Mouse (Mus musculus) limb, embryonic 10.5 days (tissue): Measurements from ENCODE around the gene Dnajc22. TPM values are rescaled to one million over a fixed set of nuclear protein-coding genes. Genes with fewer than 3 reads are reported as not detected.
"Not testable (repeated sequence)": the region's sequence is repeated elsewhere in the genome, so short reads cannot be mapped to it uniquely, and the experiment has no call there.

ENCODE experiments used
- DNase-seq: peaks from one replicate; pipeline ENCODE4 v3.0.0-alpha.2; 2017; ENCODE audit warnings: low spot score
- H3K27ac ChIP-seq: fragments of 300-500 bp; sonication (generic); 2 replicates; pipeline ENCODE4 v1.5.1; 2016; ENCODE audit warnings: mild to moderate bottlenecking
- H3K27me3 ChIP-seq: fragments of 300-500 bp; sonication (generic); 2 replicates; pipeline ENCODE4 v1.6.1; 2016; ENCODE audit warnings: low read depth, mild to moderate bottlenecking; ENCODE audit not compliant: poor library complexity, severe bottlenecking
- H3K36me3 ChIP-seq: fragments of 300-500 bp; sonication (generic); 2 replicates; pipeline ENCODE4 v1.6.1; 2016; ENCODE audit warnings: mild to moderate bottlenecking, moderate library complexity
- H3K4me1 ChIP-seq: fragments of 300-500 bp; sonication (generic); 2 replicates; pipeline ENCODE4 v1.6.1; 2016
- H3K4me3 ChIP-seq: fragments of 300-500 bp; sonication (generic); 2 replicates; pipeline ENCODE4 v1.5.1; 2016; ENCODE audit warnings: mild to moderate bottlenecking, moderate library complexity
- H3K9me3 ChIP-seq: fragments of 300-500 bp; sonication (generic); replicated peaks from 2 replicates; pipeline ENCODE4 v1.6.1; 2016; ENCODE audit warnings: mild to moderate bottlenecking
- WGBS: fragments of 180-500 bp; shearing (Covaris S2); methylation state at CpG from one replicate; pipeline ENCODE4 v1.1.7; 2016; 5-methylcytosine and 5-hydroxymethylcytosine counted together
- polyA plus RNA-seq: library from polyadenylated mRNA; unstranded; fragments of >200 nt; fragmentation: Nextera tagmentation; extraction: Ambion mirVana; gene quantifications from 2 replicates; pipeline ENCODE4 v1.2.1, GENCODE M21; 2016

Gene Dnajc22
- 1.4 and 2.1 TPM in 2 replicates for polyA plus RNA-seq

GRCm38 (mm10) chr15:99092870-99093269 lies at the start of gene Dnajc22:
TSS of gene Dnajc22 (plus strand) at chr15:99093170.
- Histone ChIP-seq H3K4me1 (peaks cover 58% of the 10 kb centered on the region), H3K4me3 (peak within 1 kb of the TSS; percentile 55), H3K27ac (peak within 1 kb of the TSS; percentile 75), H3K9me3 (no peaks in the 10 kb centered on the region), H3K27me3 (peaks cover 99% of the 10 kb centered on the region), H3K36me3 (no peaks in the 10 kb centered on the region)
- 9% methylated on average over 8 of the region's 8 CpGs for WGBS
- DNase-seq: no peak

GRCm38 (mm10) chr15:99044854-99045253 lies 48.1 kb upstream of the Dnajc22 start:
- Histone ChIP-seq H3K27ac (no peak overlapping the region), H3K9me3 (no peaks in the 10 kb centered on the region), H3K4me3 (no peak overlapping the region), H3K4me1 (peaks cover 8% of the 10 kb centered on the region; the same call in 1 of the 2 replicates), H3K36me3 (no peaks in the 10 kb centered on the region), H3K27me3 (peaks cover 28% of the 10 kb centered on the region)
- 62% methylated on average over 3 of the region's 3 CpGs for WGBS
- no peak for DNase-seq

- not testable (repeated sequence) for H3K9me3 ChIP-seq, H3K4me1 ChIP-seq, H3K27ac ChIP-seq, H3K4me3 ChIP-seq, H3K36me3 ChIP-seq, DNase-seq
- 91% methylated on average over 6 of the region's 6 CpGs for WGBS
- H3K27me3 ChIP-seq: peaks cover 37% of the 10 kb centered on the region
Measured at GRCm38 (mm10) chr15:99045734-99046133, 47.2 kb upstream of the Dnajc22 start.

- H3K4me3 ChIP-seq: no peak overlapping the region
- no peaks in the 10 kb centered on the region for H3K36me3 ChIP-seq
- WGBS: 34% methylated on average over 13 of the region's 13 CpGs
- peaks cover 64% of the 10 kb centered on the region for H3K27me3 ChIP-seq
- no peaks in the 10 kb centered on the region for H3K9me3 ChIP-seq
- H3K4me1 ChIP-seq: peaks cover 23% of the 10 kb centered on the region
- DNase-seq: peak; percentile 65
- H3K27ac ChIP-seq: no peak overlapping the region
Measured at GRCm38 (mm10) chr15:99049473-99050253, 43.3 kb upstream of the Dnajc22 start.

- H3K9me3 ChIP-seq: no peaks in the 10 kb centered on the region
- peaks cover 86% of the 10 kb centered on the region for H3K27me3 ChIP-seq
- 3% methylated on average over 9 of the region's 9 CpGs for WGBS
- H3K27ac ChIP-seq: no peak overlapping the region
- peak overlapping the region; percentile 14; the same call in 1 of the 2 replicates for H3K4me3 ChIP-seq
- peaks cover 37% of the 10 kb centered on the region for H3K4me1 ChIP-seq
- no peak for DNase-seq
- no peaks in the 10 kb centered on the region for H3K36me3 ChIP-seq
Measured at GRCm38 (mm10) chr15:99053373-99053772, 39.6 kb upstream of the Dnajc22 start.

GRCm38 (mm10) chr15:99055040-99055439 lies 37.9 kb upstream of the Dnajc22 start, which contains the start of gene Prph:
TSS of gene Prph (plus strand) at chr15:99055174.
- Histone ChIP-seq H3K36me3 (no peaks in the 10 kb centered on the region), H3K27me3 (peaks cover 99% of the 10 kb centered on the region), H3K9me3 (no peaks in the 10 kb centered on the region), H3K4me1 (peaks cover 37% of the 10 kb centered on the region), H3K27ac (0 out of 2 replicates have a peak within 1 kb of the TSS, but pooled peaks have one; percentile 30), H3K4me3 (peak within 1 kb of the TSS; percentile 49)
- no peak for DNase-seq
- 3% methylated on average over 30 of the region's 30 CpGs for WGBS

GRCm38 (mm10) chr15:99055511-99055961 lies 37.4 kb upstream of the Dnajc22 start:
- H3K9me3 ChIP-seq: no peaks in the 10 kb centered on the region
- peaks cover 37% of the 10 kb centered on the region for H3K4me1 ChIP-seq
- H3K36me3 ChIP-seq: no peaks in the 10 kb centered on the region
- H3K27ac ChIP-seq: 0 out of 2 replicates have a peak overlapping the region, but pooled peaks have one; percentile 30
- DNase-seq: peak; percentile 65
- H3K4me3 ChIP-seq: peak overlapping the region; percentile 49
- under 1% methylated on average over 37 of the region's 37 CpGs for WGBS
- H3K27me3 ChIP-seq: peaks cover 99% of the 10 kb centered on the region

- H3K36me3 ChIP-seq: no peaks in the 10 kb centered on the region
- 8% methylated on average over 14 of the region's 14 CpGs for WGBS
- H3K27me3 ChIP-seq: peaks cover 96% of the 10 kb centered on the region
- DNase-seq: peak; percentile 66
- peak overlapping the region; percentile 49; the same call in 1 of the 2 replicates for H3K4me3 ChIP-seq
- H3K9me3 ChIP-seq: no peaks in the 10 kb centered on the region
- H3K27ac ChIP-seq: no peak overlapping the region
- H3K4me1 ChIP-seq: peaks cover 37% of the 10 kb centered on the region
Measured at GRCm38 (mm10) chr15:99056332-99056731, 36.6 kb upstream of the Dnajc22 start.

- DNase-seq: no peak
- WGBS: 85% methylated on average over 12 of the region's 12 CpGs
Measured at GRCm38 (mm10) chr15:99065557-99066165, 27.3 kb upstream of the Dnajc22 start.

GRCm38 (mm10) chr15:99071988-99072387 lies 21.0 kb upstream of the Dnajc22 start:
- Histone ChIP-seq H3K27ac (no peak overlapping the region), H3K27me3 (peaks cover 6% of the 10 kb centered on the region; the same call in 1 of the 2 replicates), H3K9me3 (no peaks in the 10 kb centered on the region), H3K4me3 (no peak overlapping the region), H3K4me1 (peaks cover 14% of the 10 kb centered on the region), H3K36me3 (peaks cover 6% of the 10 kb centered on the region)
- 85% methylated on average over 1 of the region's 1 CpGs for WGBS
- no peak for DNase-seq

More at GRCm38 (mm10) chr15:99065557-99066165, 27.3 kb upstream of the Dnajc22 start:
- Histone ChIP-seq H3K4me3 (no peak overlapping the region), H3K9me3 (no peaks in the 10 kb centered on the region), H3K4me1 (no peaks in the 10 kb centered on the region), H3K27me3 (peaks cover 38% of the 10 kb centered on the region), H3K27ac (no peak overlapping the region), H3K36me3 (no peaks in the 10 kb centered on the region)

- Histone ChIP-seq H3K27ac (peak within 1 kb of the TSS; percentile 95), H3K27me3 (0 out of 2 replicates have a peak, but pooled peaks cover 4% of the 10 kb centered on the region)
- WGBS: 21% methylated on average over 9 of the region's 9 CpGs
Measured at GRCm38 (mm10) chr15:99074019-99074599, 18.9 kb upstream of the Dnajc22 start, which contains the start of gene Troap. TSS of gene Troap (plus strand) at chr15:99074575.

GRCm38 (mm10) chr15:99074600-99075333 lies 18.2 kb upstream of the Dnajc22 start:
- H3K4me1 ChIP-seq: peaks cover 29% of the 10 kb centered on the region
- H3K9me3 ChIP-seq: no peaks in the 10 kb centered on the region
- H3K27ac ChIP-seq: peak overlapping the region; percentile 95
- under 1% methylated on average over 44 of the region's 44 CpGs for WGBS
- peaks cover 34% of the 10 kb centered on the region for H3K36me3 ChIP-seq
- peak; percentile 98 for DNase-seq
- peak overlapping the region; percentile 73 for H3K4me3 ChIP-seq
- H3K27me3 ChIP-seq: no peaks in the 10 kb centered on the region

More at GRCm38 (mm10) chr15:99074019-99074599, 18.9 kb upstream of the Dnajc22 start, which contains the start of gene Troap:
- H3K4me1 ChIP-seq: peaks cover 29% of the 10 kb centered on the region
- H3K4me3 ChIP-seq: peak within 1 kb of the TSS; percentile 73
- DNase-seq: no peak
- H3K36me3 ChIP-seq: peaks cover 27% of the 10 kb centered on the region
- no peaks in the 10 kb centered on the region for H3K9me3 ChIP-seq
